In genomic region chr1:74367886-74368645, GRCm38 (mm10) we compare ENCODE assay signal across 8 mouse cellular contexts. TPM values are rescaled to one million over a fixed set of nuclear protein-coding genes. Genes with fewer than 3 reads are reported as not detected.
DNase-seq lines count a peak whose midpoint lies in the region; ATAC-seq and TF ChIP-seq lines count a peak whose summit lies in the region.

No protein-coding gene starts in this region.

- peak; percentile 67 to 72 for DNase-seq in right cerebral cortex, postnatal 10 days (ENCODE audit: low spot score in 2 of 2)
- DNase-seq in right cerebral cortex, postnatal 4 days, result no peak
- peak; percentile 49 for DNase-seq in embryo, embryonic 9.5 days (ENCODE audit: extremely low spot score)
- DNase-seq in heart, adult 8-10 months (ENCODE audit: low spot score), result peak; percentile 74
- DNase-seq in kidney, adult 2 months, result peak; percentile 55
- DNase-seq in frontal cortex, adult 2 months (ENCODE audit: extremely low spot score in 1 of 2, low spot score in 1 of 2), result no peak

- TF ChIP-seq CTCF in kidney, adult 2 months (conservative IDR thresholded peaks at IDR 0.05; ENCODE audit: insufficient read depth, insufficient read length, low read depth, low read length), result no peak
- no peak for TF ChIP-seq CTCF in olfactory bulb, adult 2 months (IDR thresholded peaks at IDR 0.05; ENCODE audit: insufficient read depth, low read depth, low read length)

- H3K4me3 ChIP-seq in kidney, adult 2 months (ENCODE audit: insufficient read depth, low read depth, low read length), result peak overlapping the region; percentile 14; the same call in 1 of the 2 replicates
- H3K4me3 ChIP-seq in lung, embryonic 16.5 days (ENCODE audit: low read length), result peak overlapping the region; percentile 34
- peak overlapping the region; percentile 42 for H3K4me3 ChIP-seq in olfactory bulb, adult 2 months (ENCODE audit: insufficient read depth, low read depth, low read length)

- peak; percentile 90 for ATAC-seq in lung, embryonic 16.5 days (ENCODE audit: low read depth)

- no peak overlapping the region for H3K27ac ChIP-seq in kidney, adult 2 months (ENCODE audit: insufficient read depth, low read depth, low read length)
- no peak overlapping the region for H3K27ac ChIP-seq in lung, embryonic 16.5 days (ENCODE audit: low read length)
- H3K27ac ChIP-seq in olfactory bulb, adult 2 months (ENCODE audit: insufficient read depth, low read depth, low read length), result no peak overlapping the region

- peak overlapping the region; percentile 56 for H3K4me2 ChIP-seq in lung, embryonic 16.5 days (ENCODE audit: low read depth, low read length)

- no peaks in the 10 kb centered on the region for H3K27me3 ChIP-seq in kidney, adult 2 months (replicated peaks; ENCODE audit: control insufficient read depth, insufficient read depth, low read length)
- H3K27me3 ChIP-seq in lung, embryonic 16.5 days (ENCODE audit: control insufficient read depth, insufficient read depth, low read depth, low read length), result no peaks in the 10 kb centered on the region

- H3K9me3 ChIP-seq in lung, embryonic 16.5 days (ENCODE audit: control insufficient read depth, low read length), result no peaks in the 10 kb centered on the region

- WGBS in kidney, adult 2 months, result 22% methylated on average over 34 of the region's 34 CpGs
- WGBS in lung, embryonic 16.5 days, result 7% methylated on average over 34 of the region's 34 CpGs
- WGBS in olfactory bulb, adult 2 months, result 19% methylated on average over 34 of the region's 34 CpGs

- no peaks in the 10 kb centered on the region for H3K36me3 ChIP-seq in kidney, adult 2 months (ENCODE audit: control insufficient read depth, insufficient read depth, low read length)
- no peaks in the 10 kb centered on the region for H3K36me3 ChIP-seq in lung, embryonic 16.5 days (ENCODE audit: control insufficient read depth, insufficient read depth, low read length)

- TF ChIP-seq POLR2A in kidney, adult 2 months (IDR thresholded peaks at IDR 0.05; ENCODE audit: low read depth, low read length), result no peak
- TF ChIP-seq POLR2A in olfactory bulb, adult 2 months (IDR thresholded peaks at IDR 0.05; ENCODE audit: insufficient read depth, low read depth, low read length), result no peak

- H3K4me1 ChIP-seq in kidney, adult 2 months (ENCODE audit: control insufficient read depth, insufficient read depth, low read length), result no peaks in the 10 kb centered on the region
- peaks cover 6% of the 10 kb centered on the region for H3K4me1 ChIP-seq in lung, embryonic 16.5 days (replicated peaks; ENCODE audit: control insufficient read depth, insufficient read depth, low read length)
- H3K4me1 ChIP-seq in olfactory bulb, adult 2 months (ENCODE audit: control insufficient read depth, insufficient read depth, low read length), result peaks cover 10% of the 10 kb centered on the region

- peak overlapping the region; percentile 36 for H3K9ac ChIP-seq in lung, embryonic 16.5 days (ENCODE audit: low read length)

RNA-seq across cellular contexts. Expression of gene Catip, which starts 6.2 kb away (rescaled TPM):
- total RNA-seq in heart, adult 8-10 months (2022), result under 1 TPM; 0.17 to 0.37 (median 0.25) TPM
- polyA plus RNA-seq in kidney, adult 2 months (2012; rRNA removed), result 0.33 and 0.43 TPM in 2 replicates
- 1.9 and 3.0 TPM in 2 replicates for polyA plus RNA-seq in lung, embryonic 16.5 days (2015; fragmentation: Nextera tagmentation; extraction: Ambion mirVana)
- not detected in 2 replicates for polyA plus RNA-seq in olfactory bulb, adult 2 months (2012; ENCODE audit: insufficient read depth, insufficient read length, low replicate concordance, missing spikeins)
- polyA plus RNA-seq in frontal cortex, adult 2 months (2012; rRNA removed), result 5.3 and 6.0 TPM in 2 replicates

RNA-seq across cellular contexts. Expression of gene Slc11a1, which starts 6.9 kb away (rescaled TPM):
- total RNA-seq in heart, adult 8-10 months (2022), result 1 to 10 TPM; 3.9 to 6.6 (median 5.1) TPM
- 13.4 and 15.3 TPM in 2 replicates for polyA plus RNA-seq in kidney, adult 2 months (2012; rRNA removed)
- 3.5 and 5.8 TPM in 2 replicates for polyA plus RNA-seq in lung, embryonic 16.5 days (2015; fragmentation: Nextera tagmentation; extraction: Ambion mirVana)
- not detected in 2 replicates for polyA plus RNA-seq in olfactory bulb, adult 2 months (2012; ENCODE audit: insufficient read depth, insufficient read length, low replicate concordance, missing spikeins)
- polyA plus RNA-seq in frontal cortex, adult 2 months (2012; rRNA removed), result 5.5 and 9.1 TPM in 2 replicates

RNA-seq across cellular contexts. Expression of gene Ctdsp1, which starts 23.2 kb away (rescaled TPM):
- total RNA-seq in heart, adult 8-10 months (2022), result 100 to 1,000 TPM; 115 to 130 (median 121) TPM
- polyA plus RNA-seq in kidney, adult 2 months (2012; rRNA removed), result 185 and 187 TPM in 2 replicates
- 90.8 and 93.9 TPM in 2 replicates for polyA plus RNA-seq in lung, embryonic 16.5 days (2015; fragmentation: Nextera tagmentation; extraction: Ambion mirVana)
- not detected in 2 replicates for polyA plus RNA-seq in olfactory bulb, adult 2 months (2012; ENCODE audit: insufficient read depth, insufficient read length, low replicate concordance, missing spikeins)
- polyA plus RNA-seq in frontal cortex, adult 2 months (2012; rRNA removed), result 27.4 and 27.7 TPM in 2 replicates

RNA-seq across cellular contexts. Expression of gene Vil1, which starts 41.1 kb away (rescaled TPM):
- total RNA-seq in heart, adult 8-10 months (2022), result 1 to 10 TPM in 3 of 4 experiments, under 1 TPM in 1; 0.98 to 2.0 (median 1.7) TPM
- 69.8 and 75.0 TPM in 2 replicates for polyA plus RNA-seq in kidney, adult 2 months (2012; rRNA removed)
- 0.43 and 0.87 TPM in 2 replicates for polyA plus RNA-seq in lung, embryonic 16.5 days (2015; fragmentation: Nextera tagmentation; extraction: Ambion mirVana)
- not detected in 2 replicates for polyA plus RNA-seq in olfactory bulb, adult 2 months (2012; ENCODE audit: insufficient read depth, insufficient read length, low replicate concordance, missing spikeins)
- polyA plus RNA-seq in frontal cortex, adult 2 months (2012; rRNA removed), result 0.42 and 0.82 TPM in 2 replicates

Comparison
In these comparisons a context has a peak if more than half of its experiments do, and no peak if none do; other contexts are left out.
1. DNase-seq: peak in right cerebral cortex, postnatal 10 days (2 of 2), embryo, embryonic 9.5 days (single experiment), heart, adult 8-10 months (single experiment) and kidney, adult 2 months (single experiment); none in right cerebral cortex, postnatal 4 days (single experiment) and frontal cortex, adult 2 months (0 of 2).
2. Peak in every context shown above with its lines, with median percentiles within 50 percentile points of each other: H3K4me3 ChIP-seq.